Mouse (Mus musculus): ENCODE results near the gene Lgals9.

GRCm38 (mm10) chr11:78972811-78973351 lies 11.9 kb downstream of the Lgals9 start:
- no peak for TF ChIP-seq CTCF (IDR thresholded peaks at IDR 0.05; ENCODE audit: borderline replicate concordance, control insufficient read depth, extremely low read depth, insufficient read depth, low read length, poor library complexity)
- TF ChIP-seq POLR2A (IDR thresholded peaks at IDR 0.05; ENCODE audit: control insufficient read depth, extremely low read depth, insufficient read depth, low read length, poor library complexity) = no peak

Measured in thymus, adult 2 months (tissue).